Mouse (Mus musculus) erythroblast, embryonic 14.5 days (primary cell): ENCODE measurements around the gene Cdc123.

Experiments used
- GATA1 ChIP-seq: IDR thresholded peaks from 2 replicates; pipeline ENCODE4 v1.6.1; 2012; ENCODE audit warnings: low read length, inconsistent platforms, mixed read lengths
- TAL1 ChIP-seq: IDR thresholded peaks from 3 replicates; pipeline ENCODE4 v1.6.1; 2012; ENCODE audit warnings: low read length, inconsistent platforms, mixed read lengths

- no peak for TF ChIP-seq GATA1
- TF ChIP-seq TAL1, result no peak
Observed at GRCm38 (mm10) chr2:5845826-5846225, 862 bp upstream of the Cdc123 start.
